Mouse (Mus musculus) bone marrow macrophage, adult 2 months (primary cell): ENCODE data around the gene Trim47.

Source experiments
- CTCF ChIP-seq: IDR thresholded peaks from 2 replicates; pipeline ENCODE4 v1.5.1; 2012; ENCODE audit warnings: low read depth, mild to moderate bottlenecking, low read length, moderate library complexity
- POLR2A ChIP-seq: IDR thresholded peaks from 2 replicates; pipeline ENCODE4 v1.6.1; 2012; ENCODE audit warnings: mild to moderate bottlenecking, low read depth, low read length, borderline replicate concordance

DNA sequence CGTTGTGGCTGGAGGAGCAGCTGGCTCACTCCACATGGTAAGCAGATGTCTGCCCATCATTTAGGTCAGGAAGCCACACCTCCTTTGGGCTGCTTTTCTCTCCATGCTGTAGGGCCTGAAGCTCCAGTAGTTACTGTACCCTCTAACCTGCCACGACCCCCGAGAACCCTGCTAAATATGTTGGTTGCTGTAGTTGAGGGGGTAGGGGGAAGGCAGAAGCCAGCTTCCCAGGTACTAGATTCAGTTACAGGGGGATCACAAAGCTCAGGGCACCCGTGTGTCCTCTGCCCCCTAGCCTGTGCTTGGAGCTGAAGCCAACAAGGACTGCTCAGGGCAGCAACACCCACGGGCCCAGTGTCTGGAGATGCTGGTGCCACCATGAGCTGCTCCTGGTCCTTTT lies 6.5 kb upstream of the Trim47 start:
- no peak for TF ChIP-seq POLR2A
- no peak for TF ChIP-seq CTCF
